Mouse (Mus musculus) c-Kit-positive CD71-negative TER-119-negative erythroid progenitor cells, embryonic 14.5 days (primary cell): ENCODE measurements around the gene Abcg4.
A peak's percentile ranks its signal among the peaks of the same experiment; 100 is the strongest.

Source experiments
- DNase-seq: peaks from one replicate; pipeline ENCODE4 v3.0.0-alpha.2; 2013; ENCODE audit warnings: low read depth

Abcg4 gene

DNA sequence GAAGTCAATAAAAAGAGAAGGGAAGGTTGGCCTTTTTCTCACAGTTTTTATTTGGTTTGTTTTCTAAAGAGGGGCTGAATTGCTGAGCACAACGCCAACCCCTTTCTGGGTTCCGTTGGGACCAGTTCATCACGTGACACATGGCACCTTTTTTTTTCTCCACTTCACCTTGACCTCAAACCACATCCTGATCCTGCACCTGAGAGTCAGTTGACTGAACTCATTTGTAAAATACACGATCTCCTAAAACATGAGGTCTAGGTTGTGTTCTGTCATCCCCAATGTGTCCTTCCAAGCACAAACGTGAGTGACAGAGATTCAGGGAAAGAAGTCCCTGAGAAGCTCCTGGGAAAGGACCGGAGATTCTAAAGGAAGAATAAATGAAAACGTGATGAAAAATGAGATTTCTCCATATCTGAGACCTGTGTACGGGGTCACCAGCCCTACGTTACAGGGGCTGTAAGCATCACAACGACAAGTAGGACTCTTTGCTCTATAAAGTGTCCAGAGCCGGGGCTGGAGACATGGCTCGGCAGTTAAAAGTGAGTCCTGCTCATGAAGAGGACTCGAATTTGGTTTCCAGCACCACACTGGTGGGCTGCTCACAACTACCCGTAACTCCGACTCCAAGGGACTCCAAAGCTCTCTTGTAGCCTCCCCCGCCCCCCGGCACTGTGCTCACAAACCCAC, 49.8 kb downstream of the Abcg4 start:
- no peak for DNase-seq

DNA sequence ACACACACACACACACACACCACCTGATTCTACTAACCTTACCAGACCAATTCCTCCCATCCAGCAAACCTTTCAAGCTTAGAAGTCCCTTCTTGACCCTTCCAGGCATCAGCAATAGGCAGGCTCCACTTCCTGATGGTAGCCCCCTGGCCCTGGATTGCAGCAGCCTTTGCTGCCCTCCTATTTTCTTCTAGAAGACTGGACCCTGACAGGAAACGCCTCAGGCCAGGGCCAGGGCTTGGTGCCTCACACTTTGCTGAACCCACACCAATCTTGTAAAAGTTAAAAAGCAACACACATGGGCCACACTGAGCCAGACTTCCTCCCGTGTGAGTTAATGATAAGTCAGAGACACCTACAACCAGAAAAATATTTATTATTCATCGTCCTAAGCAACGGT, 51.3 kb downstream of the Abcg4 start:
- DNase-seq = no peak

DNA sequence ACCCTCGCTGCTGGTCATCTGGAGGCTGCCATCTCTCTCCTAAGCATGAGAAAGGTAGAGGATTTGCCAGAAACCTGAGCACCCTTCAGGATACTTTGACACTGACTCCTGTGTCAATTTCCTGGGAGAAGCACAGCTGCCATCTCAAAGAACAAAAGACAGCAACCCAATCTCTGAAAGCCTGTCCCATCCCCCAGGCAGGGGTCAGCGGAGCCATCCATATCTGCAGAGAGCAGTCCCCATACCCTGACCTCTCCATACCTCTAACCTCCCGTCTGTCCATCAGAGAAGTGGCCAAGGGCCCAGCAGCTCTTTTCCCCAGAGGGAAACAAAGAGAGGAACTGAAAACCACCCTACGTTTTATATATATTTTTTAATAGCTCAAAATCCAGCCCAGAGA, 51.8 kb downstream of the Abcg4 start:
- no peak for DNase-seq

DNA sequence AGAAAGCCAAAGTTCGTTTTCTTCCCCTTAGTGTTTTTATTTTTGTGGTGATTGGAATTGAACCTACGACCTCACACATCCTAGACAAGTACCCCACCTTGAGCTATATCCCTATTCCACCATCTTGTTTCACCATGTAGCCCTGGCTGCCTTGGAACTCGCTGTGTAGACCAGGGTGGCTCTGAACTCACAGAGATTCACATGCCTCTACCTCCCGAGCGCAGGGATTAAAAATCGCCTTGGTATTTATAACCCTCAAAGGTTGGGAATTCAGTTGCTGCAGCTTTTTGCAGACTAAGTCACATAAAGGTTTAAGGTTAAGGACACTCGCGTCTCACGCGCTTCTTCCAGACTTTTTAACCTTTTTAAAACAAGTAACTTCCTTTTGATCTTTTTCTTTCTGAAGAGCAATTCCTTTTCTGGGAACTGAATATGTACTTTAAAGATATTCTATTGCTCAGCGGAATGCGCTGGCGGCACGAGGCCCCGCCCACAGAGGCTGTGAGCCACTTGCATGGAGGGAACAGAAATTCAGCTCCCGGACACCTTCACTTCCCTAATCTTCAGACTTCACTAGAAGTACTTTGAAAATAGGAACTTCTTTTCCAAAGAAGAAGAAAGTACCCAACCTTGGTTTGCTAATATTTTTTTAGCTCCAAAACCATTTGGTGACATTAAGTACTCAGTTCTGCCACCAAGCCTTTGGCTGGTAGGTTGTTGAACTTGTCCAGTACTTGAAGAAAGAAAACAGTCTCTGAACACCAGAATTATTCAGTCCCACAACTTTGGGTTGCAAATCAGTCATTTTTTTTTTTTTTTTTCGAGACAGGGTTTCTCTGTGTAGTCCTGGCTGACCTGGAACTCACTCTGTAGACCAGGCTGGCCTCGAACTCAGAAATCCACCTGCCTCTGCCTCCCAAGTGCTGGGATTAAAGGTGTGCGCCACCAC, 53.7 kb downstream of the Abcg4 start:
- DNase-seq = peak; percentile 73

- DNase-seq = peak; percentile 99
These were observed 54.5 kb downstream of the Abcg4 start, which contains the start of gene Cbl for GRCm38 (mm10) chr9:44233802-44234478. Gene Cbl, minus strand, starts transcription at chr9:44234049.

DNA sequence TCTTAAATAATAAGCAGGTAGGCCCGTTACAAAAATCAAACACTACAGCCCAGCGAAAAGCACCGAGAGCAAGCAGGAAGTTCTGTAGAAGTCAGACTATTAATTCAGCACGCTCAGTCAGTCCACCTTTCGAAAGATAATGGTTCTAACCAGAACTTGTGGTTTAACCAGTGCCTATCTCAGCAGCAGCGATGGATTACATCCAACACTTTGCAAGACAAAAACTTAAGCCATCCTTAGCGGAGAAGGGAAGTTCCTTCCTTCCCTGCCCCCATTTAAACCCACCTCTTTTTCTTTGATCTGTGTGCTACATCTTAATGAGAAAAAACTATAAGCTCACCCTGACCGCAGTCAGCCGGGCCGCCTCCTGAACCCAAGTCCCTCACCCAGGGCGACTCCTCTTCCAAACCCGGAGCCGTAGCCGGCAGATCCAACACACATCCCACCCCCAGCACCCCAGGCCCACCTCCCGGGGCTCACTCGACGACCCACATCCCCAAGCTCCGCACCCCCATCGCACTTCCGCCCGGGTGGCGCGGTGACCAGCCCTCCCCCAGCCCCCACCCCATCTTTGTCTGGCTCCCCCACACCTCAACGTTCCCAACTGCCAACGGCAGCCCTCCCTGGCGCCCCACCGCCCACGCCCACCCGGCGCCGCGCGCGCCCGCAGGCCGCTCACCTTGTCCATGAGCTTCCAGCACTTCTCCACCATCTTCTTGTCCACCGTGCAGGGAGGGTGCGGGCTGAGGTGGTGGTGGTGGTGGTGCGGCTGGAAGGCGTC, 55.2 kb downstream of the Abcg4 start:
- DNase-seq = no peak

GRCm38 (mm10) chr9:44231609-44232008, 56.8 kb downstream of the Abcg4 start:
- DNase-seq = no peak

DNA sequence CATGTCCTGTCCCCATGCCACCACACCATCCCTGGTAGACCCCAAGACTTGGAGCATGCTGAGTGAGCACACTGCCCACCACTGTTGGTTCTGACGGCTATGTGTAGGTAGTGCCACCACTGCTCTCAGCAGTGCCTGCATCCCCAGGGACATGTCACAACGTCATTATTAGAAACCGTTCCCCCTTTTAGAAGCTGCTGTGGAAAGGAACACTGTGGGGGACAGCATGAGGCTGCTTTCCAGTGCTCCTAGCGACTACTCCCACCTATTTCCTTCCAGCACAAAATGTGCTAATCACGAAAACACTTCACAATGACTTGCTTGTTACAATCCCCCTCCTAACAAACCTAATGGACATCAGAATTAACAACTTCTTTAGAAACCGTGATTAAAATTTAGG, 62.4 kb downstream of the Abcg4 start:
- DNase-seq = no peak
